In genomic region chr7:3292791-3293190, GRCm38 (mm10) we compare ENCODE assay signal across 8 mouse cellular contexts. TPM values are rescaled to one million over a fixed set of nuclear protein-coding genes. Genes with fewer than 3 reads are reported as not detected.
DNase-seq lines count a peak whose midpoint lies in the region; ATAC-seq and TF ChIP-seq lines count a peak whose summit lies in the region.

No protein-coding gene starts in this region.

- TF ChIP-seq POLR2A in embryonic fibroblast, embryonic 13.5 days (IDR thresholded peaks at IDR 0.05; ENCODE audit: low read depth, low read length): peak; percentile 46
- no peak for TF ChIP-seq POLR2A in spleen, adult 2 months (IDR thresholded peaks at IDR 0.05; ENCODE audit: low read depth, low read length)

- H3K27me3 ChIP-seq in spleen, adult 2 months (ENCODE audit: control insufficient read depth, insufficient read depth, low read length): no peaks in the 10 kb centered on the region

- peak overlapping the region; percentile 64 for H3K4me3 ChIP-seq in embryonic fibroblast, embryonic 13.5 days (ENCODE audit: insufficient read depth, low read length)
- peak overlapping the region; percentile 54; the same call in 1 of the 2 replicates for H3K4me3 ChIP-seq in spleen, adult 2 months (ENCODE audit: extremely low read depth, insufficient read depth, insufficient read length)

- peak overlapping the region; percentile 57 for H3K27ac ChIP-seq in embryonic fibroblast, embryonic 13.5 days (ENCODE audit: insufficient read depth, low read length)
- peak overlapping the region; percentile 22; the same call in 1 of the 2 replicates for H3K27ac ChIP-seq in spleen, adult 2 months (ENCODE audit: insufficient read depth, low read length)

- DNase-seq in ES-CJ7 (ENCODE audit: low read depth, low spot score): peak; percentile 98
- peak; percentile 92 for DNase-seq in adrenal gland, postnatal 10 days
- peak; percentile 97 to 98 for DNase-seq in heart, postnatal 10 days
- peak; percentile 93 to 96 for DNase-seq in kidney, postnatal 4 days
- peak in 1 of 2 experiments; percentile 61 for DNase-seq in spleen, adult 2 months (ENCODE audit: low read depth in 1 of 2, low spot score in 2 of 2)
- DNase-seq in right cerebral cortex, postnatal 25 days: no peak

- ATAC-seq in megakaryocyte-erythroid progenitor cell, adult 5-6 weeks (replicated peaks; ENCODE audit: low FRiP score, low TSS enrichment, poor library complexity, severe bottlenecking): peak; percentile 61

- H3K4me1 ChIP-seq in embryonic fibroblast, embryonic 13.5 days (ENCODE audit: control insufficient read depth, insufficient read depth, low read length): peaks cover 16% of the 10 kb centered on the region
- H3K4me1 ChIP-seq in spleen, adult 2 months (ENCODE audit: control insufficient read depth, insufficient read depth, insufficient read length): peaks cover 20% of the 10 kb centered on the region; the same call in 1 of the 2 replicates

- intact Hi-C loops in heart, postnatal 10 days (cut with DNase I): no loop called here

- 5% methylated on average over 14 of the region's 14 CpGs for WGBS in spleen, adult 2 months

- no peak for TF ChIP-seq CTCF in embryonic fibroblast, embryonic 13.5 days (IDR thresholded peaks at IDR 0.05; ENCODE audit: borderline replicate concordance, insufficient read depth, low read length)
- TF ChIP-seq CTCF in spleen, adult 2 months (IDR thresholded peaks at IDR 0.05; ENCODE audit: extremely low read depth, insufficient read depth, insufficient read length, insufficient replicate concordance): no peak

- peaks cover 7% of the 10 kb centered on the region for H3K36me3 ChIP-seq in spleen, adult 2 months (ENCODE audit: control insufficient read depth, insufficient read depth, low read length)

RNA-seq across cellular contexts. Expression of gene Prkcg, which starts 3.8 kb away (rescaled TPM):
- 1 to 10 TPM; 1.6 to 2.6 TPM for total RNA-seq in adrenal gland, postnatal 10 days (2021)
- polyA plus RNA-seq in embryonic fibroblast, embryonic 13.5 days (2011; ENCODE audit: insufficient read length, low read depth, missing spikeins): 0.60 and 0.89 TPM in 2 replicates
- total RNA-seq in heart, postnatal 10 days (2021): 1 to 10 TPM; 3.4 to 6.9 TPM
- not detected in 2 replicates for total RNA-seq in megakaryocyte-erythroid progenitor cell, adult 5-6 weeks (2014; fragmentation: Nextera tagmentation)
- total RNA-seq in megakaryocyte-erythroid progenitor cell, adult 5-6 weeks (2017): not detected in 2 replicates
- 4.8 and 5.7 TPM in 2 replicates for polyA plus RNA-seq in spleen, adult 2 months (2012; rRNA removed)

RNA-seq across cellular contexts. Expression of gene Myadm, which starts 3.9 kb away (rescaled TPM):
- 100 to 1,000 TPM; 110 to 126 TPM for total RNA-seq in adrenal gland, postnatal 10 days (2021)
- polyA plus RNA-seq in embryonic fibroblast, embryonic 13.5 days (2011; ENCODE audit: insufficient read length, low read depth, missing spikeins): 469 and 684 TPM in 2 replicates
- 100 to 1,000 TPM; 266 to 279 TPM for total RNA-seq in heart, postnatal 10 days (2021)
- 1.2 TPM in 1 of 2 replicates, not detected in the other for total RNA-seq in megakaryocyte-erythroid progenitor cell, adult 5-6 weeks (2014; fragmentation: Nextera tagmentation)
- total RNA-seq in megakaryocyte-erythroid progenitor cell, adult 5-6 weeks (2017): 0.61 and 2.4 TPM in 2 replicates
- 126 and 181 TPM in 2 replicates for polyA plus RNA-seq in spleen, adult 2 months (2012; rRNA removed)

RNA-seq across cellular contexts. Expression of gene Cacng7, which starts 40.0 kb away (rescaled TPM):
- total RNA-seq in adrenal gland, postnatal 10 days (2021): 1 to 10 TPM; 8.8 to 9.4 TPM
- polyA plus RNA-seq in embryonic fibroblast, embryonic 13.5 days (2011; ENCODE audit: insufficient read length, low read depth, missing spikeins): 62.4 and 63.7 TPM in 2 replicates
- 1 to 10 TPM; 7.7 to 9.7 TPM for total RNA-seq in heart, postnatal 10 days (2021)
- not detected in 2 replicates for total RNA-seq in megakaryocyte-erythroid progenitor cell, adult 5-6 weeks (2014; fragmentation: Nextera tagmentation)
- not detected in 2 replicates for total RNA-seq in megakaryocyte-erythroid progenitor cell, adult 5-6 weeks (2017)
- 1.1 and 1.3 TPM in 2 replicates for polyA plus RNA-seq in spleen, adult 2 months (2012; rRNA removed)

RNA-seq across cellular contexts. Expression of gene Nlrp12, which starts 43.3 kb away (rescaled TPM):
- 1 to 10 TPM in 1 of 2 experiments, under 1 TPM in 1; 0.15 to 1.0 TPM for total RNA-seq in adrenal gland, postnatal 10 days (2021)
- not detected in 2 replicates for polyA plus RNA-seq in embryonic fibroblast, embryonic 13.5 days (2011; ENCODE audit: insufficient read length, low read depth, missing spikeins)
- total RNA-seq in heart, postnatal 10 days (2021): under 1 TPM; 0.07 to 0.10 TPM
- not detected in 2 replicates for total RNA-seq in megakaryocyte-erythroid progenitor cell, adult 5-6 weeks (2014; fragmentation: Nextera tagmentation)
- not detected in 2 replicates for total RNA-seq in megakaryocyte-erythroid progenitor cell, adult 5-6 weeks (2017)
- polyA plus RNA-seq in spleen, adult 2 months (2012; rRNA removed): 0.46 and 0.63 TPM in 2 replicates

Comparison
In these comparisons a context has a peak if more than half of its experiments do, and no peak if none do; other contexts are left out.
1. RNA of gene Myadm, which starts 3.9 kb away (total RNA-seq): 266 to 279 TPM in heart, postnatal 10 days and 110 to 126 TPM in adrenal gland, postnatal 10 days; 0.61 to 2.4 TPM in megakaryocyte-erythroid progenitor cell, adult 5-6 weeks; every median in the first group is over 10 times any median in the second.
2. RNA of gene Cacng7, which starts 40.0 kb away (total RNA-seq): 7.7 to 9.7 TPM in heart, postnatal 10 days and 8.8 to 9.4 TPM in adrenal gland, postnatal 10 days; not detected in megakaryocyte-erythroid progenitor cell, adult 5-6 weeks; every median in the first group is over 4 times any median in the second.